Mouse (Mus musculus) bone marrow, adult 2 months (tissue): ENCODE measurements around the gene Pomgnt1. TPM values are rescaled to one million over a fixed set of nuclear protein-coding genes. Genes with fewer than 3 reads are reported as not detected.

Experiments
- H3K27ac ChIP-seq: fragments of 200-500 bp; 2 replicates; pipeline ENCODE4 v1.5.1; 2012; ENCODE audit warnings: low read depth, mild to moderate bottlenecking, control low read depth, inconsistent platforms, low read length; ENCODE audit not compliant: control insufficient read depth, poor library complexity, insufficient read depth
- H3K4me1 ChIP-seq: fragments of 200-500 bp; 2 replicates; pipeline ENCODE4 v1.6.1; 2011; ENCODE audit warnings: low read length; ENCODE audit not compliant: control insufficient read depth, insufficient read depth
- H3K4me3 ChIP-seq: fragments of 200-500 bp; replicated peaks from 2 replicates; pipeline ENCODE3; 2011; ENCODE audit warnings: mild to moderate bottlenecking, low read depth, low read length, control low read depth; ENCODE audit not compliant: control insufficient read depth
- CTCF ChIP-seq: fragments of 200-500 bp; IDR thresholded peaks from 2 replicates; pipeline ENCODE4 v1.5.1; 2011; ENCODE audit warnings: low read length, control low read depth; ENCODE audit not compliant: control insufficient read depth, insufficient read depth
- POLR2A ChIP-seq: fragments of 200-500 bp; IDR thresholded peaks from 2 replicates; pipeline ENCODE4 v1.6.1; 2011; ENCODE audit warnings: low read depth, mild to moderate bottlenecking, control low read depth, low read length, borderline replicate concordance; ENCODE audit not compliant: control insufficient read depth
- WGBS: fragments of 180-500 bp; shearing (Covaris S2); methylation state at CpG from one replicate; pipeline ENCODE4 v1.1.7; 2018; 5-methylcytosine and 5-hydroxymethylcytosine counted together
- polyA plus RNA-seq: library from polyadenylated mRNA; stranded (reverse); fragments of >200 nt; gene quantifications from 2 replicates; pipeline ENCODE4 v1.2.4, GENCODE M21; 2011; ENCODE audit warnings: low replicate concordance; ENCODE audit not compliant: missing spikeins, insufficient read depth, insufficient read length

The Pomgnt1 gene
- polyA plus RNA-seq, 1 experiment, result 14.5 TPM

DNA sequence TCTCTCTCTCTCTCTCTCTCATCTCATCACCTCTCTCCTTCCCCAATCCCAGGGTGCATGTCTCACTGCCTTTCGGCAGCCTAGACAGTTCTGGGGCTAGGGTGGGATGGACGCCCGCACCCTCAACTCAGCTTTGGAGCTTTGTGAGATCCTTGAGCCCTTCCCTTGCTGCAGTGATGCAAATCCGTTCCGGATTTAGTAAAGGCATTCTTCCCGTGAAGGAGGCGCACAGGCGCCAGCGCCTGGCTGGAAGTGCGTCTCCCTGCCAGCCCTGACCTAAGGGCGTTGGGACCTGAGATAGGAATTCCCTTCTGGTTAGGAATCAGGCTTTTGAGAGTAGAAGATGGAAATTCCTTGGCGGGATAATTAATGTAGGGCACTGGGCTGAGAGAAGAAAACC lies 59.1 kb downstream of the Pomgnt1 start:
- WGBS, result 71% methylated on average over 12 of the region's 12 CpGs
- TF ChIP-seq CTCF, result no peak
- TF ChIP-seq POLR2A, result no peak
- Histone ChIP-seq H3K4me3 (no peak overlapping the region), H3K4me1 (no peaks in the 10 kb centered on the region), H3K27ac (no peak overlapping the region)

GRCm38 (mm10) chr4:116185083-116185482 lies 61.4 kb downstream of the Pomgnt1 start:
- H3K4me3 ChIP-seq, result no peak overlapping the region
- no peak overlapping the region for H3K27ac ChIP-seq
- no peaks in the 10 kb centered on the region for H3K4me1 ChIP-seq
- TF ChIP-seq POLR2A, result no peak
- TF ChIP-seq CTCF, result no peak
- 52% methylated on average over 4 of the region's 4 CpGs for WGBS

- TF ChIP-seq CTCF (no peak), POLR2A (no peak)
- 20% methylated on average over 4 of the region's 4 CpGs for WGBS
- Histone ChIP-seq H3K4me1 (no peaks in the 10 kb centered on the region; the same call in 1 of the 2 replicates), H3K27ac (no peak overlapping the region), H3K4me3 (no peak overlapping the region)
Measured at GRCm38 (mm10) chr4:116192286-116192835, 68.7 kb downstream of the Pomgnt1 start.

GRCm38 (mm10) chr4:116193583-116194383 lies 70.1 kb downstream of the Pomgnt1 start:
- H3K4me1 ChIP-seq, result no peaks in the 10 kb centered on the region; the same call in 1 of the 2 replicates
- WGBS, result 71% methylated on average over 9 of the region's 9 CpGs
- no peak overlapping the region for H3K4me3 ChIP-seq
- no peak for TF ChIP-seq POLR2A
- TF ChIP-seq CTCF, result no peak
- no peak overlapping the region for H3K27ac ChIP-seq

DNA sequence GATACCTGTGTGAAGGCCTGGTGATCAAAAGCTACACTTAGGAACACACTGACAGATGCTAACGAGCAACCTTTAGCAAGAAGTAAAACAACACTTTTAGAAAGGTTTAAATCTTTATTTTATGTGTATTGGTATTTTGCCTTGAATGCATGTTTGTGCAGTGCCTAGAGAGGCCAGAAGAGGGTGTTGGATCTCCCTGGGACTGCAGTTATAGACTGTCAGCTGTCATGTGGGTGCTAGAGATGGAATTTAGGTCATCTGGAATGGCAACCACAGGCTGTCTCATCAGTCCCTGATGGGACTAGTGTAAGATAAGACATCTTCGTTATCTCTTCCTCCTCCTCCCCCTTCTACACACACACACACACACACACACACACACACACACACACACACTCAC lies 74.8 kb downstream of the Pomgnt1 start:
- Histone ChIP-seq H3K4me1 (no peaks in the 10 kb centered on the region; the same call in 1 of the 2 replicates), H3K27ac (no peak overlapping the region), H3K4me3 (no peak overlapping the region)
- WGBS, result 68% methylated on average over 2 of the region's 2 CpGs
- TF ChIP-seq CTCF (no peak), POLR2A (no peak)

DNA sequence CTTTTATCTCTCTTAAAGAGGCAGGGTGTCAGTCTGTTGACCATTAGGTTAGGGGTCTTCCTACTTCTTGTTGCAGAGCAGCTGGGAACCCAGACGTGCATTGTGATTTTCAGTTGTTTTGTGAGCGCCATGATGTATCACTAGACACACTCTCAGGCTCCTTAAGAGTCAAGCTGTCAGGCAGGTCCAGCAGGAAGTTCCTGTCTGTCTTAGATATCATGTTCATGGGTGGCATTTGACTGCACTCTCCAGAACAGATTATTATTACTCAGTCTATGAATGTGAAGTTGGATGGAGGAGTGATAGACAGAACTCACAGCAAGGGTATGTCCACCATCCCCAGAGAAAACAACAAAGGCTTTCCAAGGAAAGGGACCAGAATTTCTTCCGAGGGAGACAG lies 80.8 kb downstream of the Pomgnt1 start:
- TF ChIP-seq POLR2A, result no peak
- no peak for TF ChIP-seq CTCF
- WGBS, result 69% methylated on average over 3 of the region's 3 CpGs

DNA sequence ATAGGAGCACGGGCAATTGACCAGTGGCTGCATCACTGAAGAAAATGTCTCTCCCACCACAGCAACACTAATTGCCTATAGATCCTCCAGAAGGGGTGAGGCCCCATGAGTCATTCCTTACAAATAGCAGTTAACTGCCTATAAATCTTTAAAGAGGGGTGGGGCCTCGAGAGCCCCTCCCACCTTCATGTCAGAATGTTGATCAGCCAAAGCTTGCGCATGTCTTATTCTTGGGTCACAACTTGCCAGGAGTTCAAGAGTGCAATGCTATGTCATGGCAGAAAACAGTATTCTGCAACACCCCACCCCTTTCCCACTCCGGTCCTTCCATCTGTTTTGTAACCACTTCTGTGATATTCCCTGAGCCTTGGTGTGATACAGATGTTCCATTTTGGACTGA lies 82.9 kb downstream of the Pomgnt1 start:
- no peak overlapping the region for H3K4me3 ChIP-seq
- no peak overlapping the region for H3K27ac ChIP-seq
- whole genome bisulfite sequencing, result 76% methylated on average over 4 of the region's 4 CpGs
- H3K4me1 ChIP-seq, result no peaks in the 10 kb centered on the region
- TF ChIP-seq CTCF (no peak), POLR2A (no peak)

More for the DNA sequence above, 80.8 kb downstream of the Pomgnt1 start:
- H3K4me3 ChIP-seq, result no peak overlapping the region
- no peak overlapping the region for H3K27ac ChIP-seq
- H3K4me1 ChIP-seq, result no peaks in the 10 kb centered on the region

- no peak overlapping the region for H3K27ac ChIP-seq
- no peak overlapping the region for H3K4me3 ChIP-seq
- WGBS, result 69% methylated on average over 1 of the region's 1 CpGs
- TF ChIP-seq CTCF (no peak), POLR2A (no peak)
- no peaks in the 10 kb centered on the region for H3K4me1 ChIP-seq
Measured at GRCm38 (mm10) chr4:116208891-116209290, 85.3 kb downstream of the Pomgnt1 start.

Other genes starting within 250 kb of the Pomgnt1 start
- gene Kncn, start 239.4 kb upstream of the Pomgnt1 start, polyA plus RNA-seq, result 1.2 TPM in 1 of 2 replicates, not detected in the other
- not detected in 2 replicates for gene 6430628N08Rik, start 233.2 kb upstream of the Pomgnt1 start, polyA plus RNA-seq
- gene Dmbx1, start 183.9 kb upstream of the Pomgnt1 start, polyA plus RNA-seq, result not detected in 2 replicates
- gene Faah, start 105.9 kb upstream of the Pomgnt1 start, polyA plus RNA-seq, result 1.3 and 5.1 TPM in 2 replicates
- gene Nsun4, start 70.0 kb upstream of the Pomgnt1 start, polyA plus RNA-seq, result 5.8 and 13.0 TPM in 2 replicates
- gene Uqcrh, start 48.8 kb upstream of the Pomgnt1 start, polyA plus RNA-seq, result 449 and 551 TPM in 2 replicates
- 8.2 and 11.4 TPM in 2 replicates for gene Lrrc41, start 48.6 kb upstream of the Pomgnt1 start, polyA plus RNA-seq
- 22.4 and 25.9 TPM in 2 replicates for gene Rad54l, start 150 bp upstream of the Pomgnt1 start, polyA plus RNA-seq
- 0.35 TPM in 1 of 2 replicates, not detected in the other for gene Lurap1, start 27.5 kb downstream of the Pomgnt1 start, polyA plus RNA-seq
- gene Tspan1, start 43.8 kb downstream of the Pomgnt1 start, polyA plus RNA-seq, result not detected in 2 replicates
- not detected in 2 replicates for gene 1700042G07Rik, start 49.5 kb downstream of the Pomgnt1 start, polyA plus RNA-seq
- gene Gm49337, start 49.5 kb downstream of the Pomgnt1 start, polyA plus RNA-seq, result not detected in 2 replicates
- gene Pik3r3, start 97.8 kb downstream of the Pomgnt1 start, polyA plus RNA-seq, result 0.56 and 0.95 TPM in 2 replicates